Mouse (Mus musculus) spleen, postnatal 10 days (tissue): ENCODE results near the gene 2010315B03Rik.

ENCODE experiments used
- DNase-seq, 2 experiments: peaks; one replicate each; pipeline ENCODE4 v3.0.0; 2021 to 2022; ENCODE audit warnings: low spot score in 2 of 2

The 2010315B03Rik gene

GRCm38 (mm10) chr9:124312171-124313142 lies at the start of gene 2010315B03Rik:
2010315B03Rik (minus strand) TSS chr9:124312696.
- DNase-seq = peak; percentile 65 to 81

GRCm38 (mm10) chr9:124311502-124311901 lies 994 bp downstream of the 2010315B03Rik start:
- DNase-seq = no peak

- no peak for DNase-seq
Observed at GRCm38 (mm10) chr9:124288329-124288728, 24.2 kb downstream of the 2010315B03Rik start.

- DNase-seq = peak; percentile 57 to 81
Observed at GRCm38 (mm10) chr9:124281912-124282686, 30.4 kb downstream of the 2010315B03Rik start.

GRCm38 (mm10) chr9:124281448-124281791 lies 31.1 kb downstream of the 2010315B03Rik start:
- DNase-seq = no peak

- DNase-seq = peak in 1 of 2 experiments; percentile 23
Observed at GRCm38 (mm10) chr9:124280576-124281447, 31.7 kb downstream of the 2010315B03Rik start.

- DNase-seq = no peak
Observed at GRCm38 (mm10) chr9:124279300-124279699, 33.2 kb downstream of the 2010315B03Rik start.

- DNase-seq = no peak
Observed at GRCm38 (mm10) chr9:124275064-124275463, 37.4 kb downstream of the 2010315B03Rik start.

- no peak for DNase-seq
Observed at GRCm38 (mm10) chr9:124273172-124273571, 39.3 kb downstream of the 2010315B03Rik start.

- DNase-seq = no peak
Observed at GRCm38 (mm10) chr9:124267929-124268328, 44.6 kb downstream of the 2010315B03Rik start.

GRCm38 (mm10) chr9:124267493-124267892 lies 45.0 kb downstream of the 2010315B03Rik start:
- no peak for DNase-seq

- DNase-seq = no peak
Observed at GRCm38 (mm10) chr9:124262987-124263717, 49.3 kb downstream of the 2010315B03Rik start.

GRCm38 (mm10) chr9:124258067-124258556 lies 54.4 kb downstream of the 2010315B03Rik start:
- DNase-seq = no peak

- DNase-seq = peak; percentile 17 to 46
Observed at GRCm38 (mm10) chr9:124257200-124258066, 55.1 kb downstream of the 2010315B03Rik start.

- peak in 1 of 2 experiments; percentile 62 for DNase-seq
Observed at GRCm38 (mm10) chr9:124256271-124257199, 56.0 kb downstream of the 2010315B03Rik start.

- DNase-seq = no peak
Observed at GRCm38 (mm10) chr9:124251438-124251837, 61.1 kb downstream of the 2010315B03Rik start.
